ENCODE assay signal across 8 mouse cellular contexts in genomic region chr7:28795832-28796231, GRCm38 (mm10). TPM values are rescaled to one million over a fixed set of nuclear protein-coding genes. Genes with fewer than 3 reads are reported as not detected.
DNase-seq lines count a peak whose midpoint lies in the region; TF ChIP-seq lines count a peak whose summit lies in the region.

No protein-coding gene starts in this region.

- no peak for TF ChIP-seq EP300 in MEL (IDR thresholded peaks at IDR 0.05; ENCODE audit: low read depth in 1 of 2, low read length in 2 of 2)

- H3K27ac ChIP-seq in layer of hippocampus, adult 2 months, result peak overlapping the region; percentile 72; the same call in 1 of the 2 replicates
- peak overlapping the region; percentile 53 for H3K27ac ChIP-seq in MEL (ENCODE audit: control insufficient read depth, low read depth, low read length)

- no peak overlapping the region for H3K4me3 ChIP-seq in layer of hippocampus, adult 2 months
- H3K4me3 ChIP-seq in MEL (ENCODE audit: control insufficient read depth in 1 of 2, insufficient read depth in 1 of 2, low read depth in 2 of 2, low read length in 2 of 2), result peak overlapping the region; percentile 54 to 62
- peak overlapping the region; percentile 89 for H3K4me3 ChIP-seq in megakaryocyte, embryonic 14.5 days (replicated peaks)

- H3K79me2 ChIP-seq in MEL (ENCODE audit: control insufficient read depth, insufficient read depth, low read length, poor library complexity), result peaks cover 9% of the 10 kb centered on the region; the same call in 1 of the 2 replicates

- no peaks in the 10 kb centered on the region for H3K36me3 ChIP-seq in MEL (ENCODE audit: control insufficient read depth in 1 of 2, insufficient read depth in 2 of 2, low read length in 2 of 2)
- peaks cover 31% of the 10 kb centered on the region for H3K36me3 ChIP-seq in megakaryocyte, embryonic 14.5 days (replicated peaks; ENCODE audit: low read length)

- TF ChIP-seq RAD21 in MEL (IDR thresholded peaks at IDR 0.05; ENCODE audit: low read depth, low read length), result no peak

- DNase-seq in layer of hippocampus, adult 2 months (ENCODE audit: low spot score in 2 of 2), result no peak
- no peak for DNase-seq in layer of hippocampus, postnatal 10 days (ENCODE audit: low spot score in 2 of 2)
- peak; percentile 80 for DNase-seq in MEL (ENCODE audit: low read depth, low spot score)
- peak; percentile 75 for DNase-seq in induced T-regulatory cell, adult 2 months (ENCODE audit: low read depth)
- no peak for DNase-seq in urinary bladder, postnatal 25 days (ENCODE audit: low spot score)
- DNase-seq in ovary, postnatal 10 days (ENCODE audit: low spot score), result no peak
- DNase-seq in frontal cortex, postnatal 10 days (ENCODE audit: low spot score in 2 of 2), result no peak

- no peaks in the 10 kb centered on the region for H3K9me3 ChIP-seq in MEL (replicated peaks; ENCODE audit: insufficient read depth, low read length)
- no peaks in the 10 kb centered on the region for H3K9me3 ChIP-seq in megakaryocyte, embryonic 14.5 days

- peak in 1 of 2 experiments; percentile 72; a peak in 2 of 4 replicates for TF ChIP-seq POLR2A in MEL (IDR thresholded peaks at IDR 0.05; ENCODE audit: control insufficient read depth in 1 of 2, insufficient read depth in 1 of 2, low read depth in 1 of 2, low read length in 2 of 2, poor library complexity in 1 of 2)

- peaks cover 0 to 7% of the 10 kb centered on the region in 2 experiments; a peak in 2 of 4 replicates for H3K4me1 ChIP-seq in MEL (ENCODE audit: control insufficient read depth in 1 of 2, insufficient read depth in 2 of 2, low read length in 2 of 2)
- H3K4me1 ChIP-seq in megakaryocyte, embryonic 14.5 days, result peaks cover 81% of the 10 kb centered on the region

- no peaks in the 10 kb centered on the region for H3K27me3 ChIP-seq in MEL (ENCODE audit: control insufficient read depth in 1 of 2, insufficient read depth in 2 of 2, low read length in 2 of 2)
- H3K27me3 ChIP-seq in megakaryocyte, embryonic 14.5 days (replicated peaks), result no peaks in the 10 kb centered on the region

- TF ChIP-seq CTCF in layer of hippocampus, adult 2 months (conservative IDR thresholded peaks at IDR 0.05), result no peak
- no peak for TF ChIP-seq CTCF in MEL (IDR thresholded peaks at IDR 0.05 in 2 of 3, conservative IDR thresholded peaks at IDR 0.05 in 1 of 3; ENCODE audit: control insufficient read depth in 1 of 3, insufficient read depth in 1 of 3, low read depth in 2 of 3, low read length in 3 of 3, poor library complexity in 1 of 3, severe bottlenecking in 1 of 3)

- peak overlapping the region; percentile 77 for H3K9ac ChIP-seq in MEL (ENCODE audit: control insufficient read depth, low read depth, low read length, poor library complexity, severe bottlenecking)

TF ChIP-seq in MEL, 35 proteins besides CTCF, POLR2A, EP300 and RAD21:
- TF ChIP-seq ELF1 (IDR thresholded peaks at IDR 0.05; ENCODE audit: low read depth, low read length) (peak; percentile 67; the same call in 1 of the 2 replicates), CHD1 (IDR thresholded peaks at IDR 0.05; ENCODE audit: low read depth, low read length) (no peak), MYB (IDR thresholded peaks at IDR 0.05; ENCODE audit: low read depth, low read length) (no peak), TBP (IDR thresholded peaks at IDR 0.05; ENCODE audit: low read depth, low read length) (peak; percentile 48; the same call in 1 of the 2 replicates), NELFE (IDR thresholded peaks at IDR 0.05; ENCODE audit: low read depth, low read length) (peak; percentile 61), HCFC1 (IDR thresholded peaks at IDR 0.05; ENCODE audit: low read depth, low read length) (peak; percentile 70)

RNA-seq across cellular contexts. Expression of gene Rinl, which starts 7.1 kb away (rescaled TPM):
- total RNA-seq in layer of hippocampus, adult 2 months (2021), result 1 to 10 TPM; 2.6 to 4.5 TPM
- total RNA-seq in layer of hippocampus, postnatal 10 days (2021), result 1 to 10 TPM; 1.5 to 2.0 TPM
- total RNA-seq in MEL (2012; rRNA removed), result 32.9 and 39.9 TPM in 2 replicates
- 10 to 100 TPM in 1 of 2 experiments, not detected in 1; 63.9 TPM for polyA plus RNA-seq in MEL (2012; ENCODE audit: insufficient read depth in 1 of 2, insufficient read length in 2 of 2, low read depth in 1 of 2, low replicate concordance in 2 of 2, missing spikeins in 1 of 2)
- polyA plus RNA-seq in megakaryocyte, embryonic 14.5 days (2012; ENCODE audit: insufficient read depth, low replicate concordance), result 30.8 and 66.7 TPM in 2 replicates

RNA-seq across cellular contexts. Expression of gene Hnrnpl, which starts 12.5 kb away (rescaled TPM):
- 100 to 1,000 TPM; 410 to 476 TPM for total RNA-seq in layer of hippocampus, adult 2 months (2021)
- total RNA-seq in layer of hippocampus, postnatal 10 days (2021), result 100 to 1,000 TPM; 441 to 521 TPM
- 246 and 303 TPM in 2 replicates for total RNA-seq in MEL (2012; rRNA removed)
- polyA plus RNA-seq in MEL (2012; ENCODE audit: insufficient read depth in 1 of 2, insufficient read length in 2 of 2, low read depth in 1 of 2, low replicate concordance in 2 of 2, missing spikeins in 1 of 2), result 1,000 to 10,000 TPM in 1 of 2 experiments, 100 to 1,000 TPM in 1; 684 to 1,095 TPM
- polyA plus RNA-seq in megakaryocyte, embryonic 14.5 days (2012; ENCODE audit: insufficient read depth, low replicate concordance), result 226 and 241 TPM in 2 replicates

RNA-seq across cellular contexts. Expression of gene Nfkbib, which starts 28.5 kb away (rescaled TPM):
- total RNA-seq in layer of hippocampus, adult 2 months (2021), result 10 to 100 TPM; 25.6 to 27.2 TPM
- total RNA-seq in layer of hippocampus, postnatal 10 days (2021), result 10 to 100 TPM; 32.2 to 35.8 TPM
- 30.7 and 32.9 TPM in 2 replicates for total RNA-seq in MEL (2012; rRNA removed)
- 10 to 100 TPM in 1 of 2 experiments, not detected in 1; 52.7 TPM for polyA plus RNA-seq in MEL (2012; ENCODE audit: insufficient read depth in 1 of 2, insufficient read length in 2 of 2, low read depth in 1 of 2, low replicate concordance in 2 of 2, missing spikeins in 1 of 2)
- 239 and 363 TPM in 2 replicates for polyA plus RNA-seq in megakaryocyte, embryonic 14.5 days (2012; ENCODE audit: insufficient read depth, low replicate concordance)

RNA-seq across cellular contexts. Expression of gene Ech1, which starts 29.2 kb away (rescaled TPM):
- 10 to 100 TPM; 66.4 to 68.8 TPM for total RNA-seq in layer of hippocampus, adult 2 months (2021)
- 10 to 100 TPM; 49.1 to 50.8 TPM for total RNA-seq in layer of hippocampus, postnatal 10 days (2021)
- total RNA-seq in MEL (2012; rRNA removed), result 82.8 and 99.5 TPM in 2 replicates
- 10 to 100 TPM in 1 of 2 experiments, not detected in 1; 74.7 TPM for polyA plus RNA-seq in MEL (2012; ENCODE audit: insufficient read depth in 1 of 2, insufficient read length in 2 of 2, low read depth in 1 of 2, low replicate concordance in 2 of 2, missing spikeins in 1 of 2)
- 12.0 and 64.8 TPM in 2 replicates for polyA plus RNA-seq in megakaryocyte, embryonic 14.5 days (2012; ENCODE audit: insufficient read depth, low replicate concordance)

RNA-seq across cellular contexts. Expression of gene Sirt2, which starts 29.3 kb away (rescaled TPM):
- total RNA-seq in layer of hippocampus, adult 2 months (2021), result 100 to 1,000 TPM; 128 to 139 TPM
- total RNA-seq in layer of hippocampus, postnatal 10 days (2021), result 100 to 1,000 TPM; 150 to 167 TPM
- 31.8 and 35.7 TPM in 2 replicates for total RNA-seq in MEL (2012; rRNA removed)
- polyA plus RNA-seq in MEL (2012; ENCODE audit: insufficient read depth in 1 of 2, insufficient read length in 2 of 2, low read depth in 1 of 2, low replicate concordance in 2 of 2, missing spikeins in 1 of 2), result 10 to 100 TPM in 1 of 2 experiments, not detected in 1; 72.4 TPM
- 230 and 254 TPM in 2 replicates for polyA plus RNA-seq in megakaryocyte, embryonic 14.5 days (2012; ENCODE audit: insufficient read depth, low replicate concordance)

Comparison
In these comparisons a context has a peak if more than half of its experiments do, and no peak if none do; other contexts are left out.
1. DNase-seq: peak in MEL (single experiment) and induced T-regulatory cell, adult 2 months (single experiment); none in layer of hippocampus, adult 2 months (0 of 2), layer of hippocampus, postnatal 10 days (0 of 2), urinary bladder, postnatal 25 days (single experiment), ovary, postnatal 10 days (single experiment) and frontal cortex, postnatal 10 days (0 of 2).